Mouse (Mus musculus): ENCODE measurements around the gene Gpr162.

- TF ChIP-seq GATA1 (IDR thresholded peaks at IDR 0.05; ENCODE audit: low read length) (no peak), TAL1 (IDR thresholded peaks at IDR 0.05; ENCODE audit: low read length) (no peak)
Measured at GRCm38 (mm10) chr6:124814858-124815774, 48.7 kb downstream of the Gpr162 start.
